Comparison of ENCODE assay signal across 8 mouse cellular contexts in genomic region chr4:97868307-97868937, GRCm38 (mm10).
DNase-seq lines count a peak whose midpoint lies in the region; ATAC-seq and TF ChIP-seq lines count a peak whose summit lies in the region.

No protein-coding gene starts in this region.

- peak; percentile 36 for DNase-seq in layer of hippocampus, adult 11-12 months (ENCODE audit: low spot score)
- DNase-seq in layer of hippocampus, adult 9-10 months (ENCODE audit: low spot score) = no peak
- DNase-seq in cerebellum, adult 9-10 months = peak; percentile 76
- DNase-seq in lung, adult 2 months = peak; percentile 72
- no peak for DNase-seq in stomach, postnatal 0 days (ENCODE audit: low spot score)
- DNase-seq in right cerebral cortex, postnatal 14 days = no peak

- no peaks in the 10 kb centered on the region for H3K9me3 ChIP-seq in heart, embryonic 11.5 days (replicated peaks; ENCODE audit: control insufficient read depth, low read length)
- H3K9me3 ChIP-seq in kidney, embryonic 14.5 days (ENCODE audit: control insufficient read depth, low read length) = no peaks in the 10 kb centered on the region
- H3K9me3 ChIP-seq in stomach, postnatal 0 days (ENCODE audit: control insufficient read depth, low read length) = no peaks in the 10 kb centered on the region

- no peak for ATAC-seq in heart, embryonic 11.5 days (replicated peaks; ENCODE audit: insufficient number of reproducible peaks, low FRiP score, low TSS enrichment)
- ATAC-seq in kidney, embryonic 14.5 days (ENCODE audit: low FRiP score, low TSS enrichment) = peak; percentile 56; the same call in 1 of the 2 replicates
- ATAC-seq in stomach, postnatal 0 days (ENCODE audit: low FRiP score, low TSS enrichment) = peak; percentile 40; the same call in 1 of the 2 replicates

- H3K4me1 ChIP-seq in heart, embryonic 11.5 days (ENCODE audit: control insufficient read depth, insufficient read depth, low read length) = peaks cover 18% of the 10 kb centered on the region
- H3K4me1 ChIP-seq in kidney, embryonic 14.5 days (ENCODE audit: control insufficient read depth, insufficient read depth, low read length) = peaks cover 10% of the 10 kb centered on the region; the same call in 1 of the 2 replicates
- peaks cover 17% of the 10 kb centered on the region for H3K4me1 ChIP-seq in lung, adult 2 months (ENCODE audit: control insufficient read depth, insufficient read depth, low read length)
- peaks cover 2% of the 10 kb centered on the region; the same call in 1 of the 2 replicates for H3K4me1 ChIP-seq in stomach, postnatal 0 days (replicated peaks; ENCODE audit: control insufficient read depth, insufficient read depth)

- 58% methylated on average over 10 of the region's 10 CpGs for WGBS in heart, embryonic 11.5 days (ENCODE audit: insufficient replicate concordance)
- WGBS in kidney, embryonic 14.5 days = 57% methylated on average over 10 of the region's 10 CpGs
- 14% methylated on average over 10 of the region's 10 CpGs for WGBS in lung, adult 2 months
- 30% methylated on average over 10 of the region's 10 CpGs for WGBS in stomach, postnatal 0 days

- H3K4me2 ChIP-seq in heart, embryonic 11.5 days = peak overlapping the region; percentile 35
- peak overlapping the region; percentile 35; the same call in 1 of the 2 replicates for H3K4me2 ChIP-seq in kidney, embryonic 14.5 days (replicated peaks; ENCODE audit: low read depth, low read length)
- peak overlapping the region; percentile 52 for H3K4me2 ChIP-seq in stomach, postnatal 0 days (replicated peaks; ENCODE audit: low read depth)

- no peak for TF ChIP-seq POLR2A in lung, adult 2 months (IDR thresholded peaks at IDR 0.05; ENCODE audit: borderline replicate concordance, extremely low read depth, low read depth, low read length)

- H3K9ac ChIP-seq in heart, embryonic 11.5 days (ENCODE audit: low read depth, low read length) = no peak overlapping the region
- no peak overlapping the region; the same call in 1 of the 2 replicates for H3K9ac ChIP-seq in kidney, embryonic 14.5 days (ENCODE audit: low read depth, low read length)
- H3K9ac ChIP-seq in stomach, postnatal 0 days (ENCODE audit: low read length) = peak overlapping the region; percentile 48

- H3K4me3 ChIP-seq in heart, embryonic 11.5 days (ENCODE audit: low read depth, low read length) = no peak overlapping the region
- H3K4me3 ChIP-seq in kidney, embryonic 14.5 days (ENCODE audit: low read length) = peak overlapping the region; percentile 24; the same call in 1 of the 2 replicates
- H3K4me3 ChIP-seq in lung, adult 2 months (replicated peaks; ENCODE audit: extremely low read depth, low read depth, low read length) = peak overlapping the region; percentile 60
- H3K4me3 ChIP-seq in stomach, postnatal 0 days (ENCODE audit: low read depth, low read length) = peak overlapping the region; percentile 27

- H3K27me3 ChIP-seq in heart, embryonic 11.5 days (ENCODE audit: control insufficient read depth, insufficient read depth, low read length) = no peaks in the 10 kb centered on the region
- no peaks in the 10 kb centered on the region for H3K27me3 ChIP-seq in kidney, embryonic 14.5 days (ENCODE audit: control insufficient read depth, insufficient read depth, low read length)
- no peaks in the 10 kb centered on the region for H3K27me3 ChIP-seq in stomach, postnatal 0 days (ENCODE audit: control insufficient read depth, insufficient read depth, low read length)

- TF ChIP-seq EP300 in stomach, postnatal 0 days (optimal IDR thresholded peaks at IDR 0.05) = no peak

- H3K36me3 ChIP-seq in heart, embryonic 11.5 days (ENCODE audit: control insufficient read depth, insufficient read depth, low read length) = no peaks in the 10 kb centered on the region
- no peaks in the 10 kb centered on the region for H3K36me3 ChIP-seq in kidney, embryonic 14.5 days (ENCODE audit: control insufficient read depth, insufficient read depth, low read length)
- no peaks in the 10 kb centered on the region for H3K36me3 ChIP-seq in stomach, postnatal 0 days (ENCODE audit: control insufficient read depth, insufficient read depth, low read length)

- no peak for TF ChIP-seq CTCF in lung, adult 2 months (IDR thresholded peaks at IDR 0.05; ENCODE audit: insufficient read depth, low read length)
- no peak for TF ChIP-seq CTCF in stomach, postnatal 0 days (IDR thresholded peaks at IDR 0.05; ENCODE audit: low read depth)

- H3K27ac ChIP-seq in heart, embryonic 11.5 days (ENCODE audit: low read depth, low read length) = peak overlapping the region; percentile 82
- H3K27ac ChIP-seq in kidney, embryonic 14.5 days (ENCODE audit: low read depth, low read length) = peak overlapping the region; percentile 94
- peak overlapping the region; percentile 96 for H3K27ac ChIP-seq in stomach, postnatal 0 days (replicated peaks)

Comparison
In these comparisons a context has a peak if more than half of its experiments do, and no peak if none do; other contexts are left out.
1. DNase-seq: peak in layer of hippocampus, adult 11-12 months (single experiment), cerebellum, adult 9-10 months (single experiment) and lung, adult 2 months (single experiment); none in layer of hippocampus, adult 9-10 months (single experiment), stomach, postnatal 0 days (single experiment) and right cerebral cortex, postnatal 14 days (single experiment).
2. Peak in every context shown above with its lines, with median percentiles within 50 percentile points of each other: H3K27ac ChIP-seq and H3K4me2 ChIP-seq.